Mouse (Mus musculus) kidney, embryonic 15.5 days (tissue): ENCODE data around the gene Ppfibp2. TPM values are rescaled to one million over a fixed set of nuclear protein-coding genes. Genes with fewer than 3 reads are reported as not detected.

Experiments
- ATAC-seq: fragments of 200-750 bp; cut with Nextera tagmentation; replicated peaks from 2 replicates; pipeline ENCODE4 v1.8.0; 2017; ENCODE audit warnings: moderate TSS enrichment; ENCODE audit not compliant: low FRiP score
- H3K27ac ChIP-seq: fragments of 300-500 bp; sonication (generic); 2 replicates; pipeline ENCODE4 v1.5.1; 2015; ENCODE audit warnings: mild to moderate bottlenecking, inconsistent platforms
- H3K27me3 ChIP-seq: fragments of 300-500 bp; sonication (generic); 2 replicates; pipeline ENCODE4 v1.6.1; 2015; ENCODE audit warnings: inconsistent platforms
- H3K36me3 ChIP-seq: fragments of 300-500 bp; sonication (generic); 2 replicates; pipeline ENCODE4 v1.6.1; 2015; ENCODE audit warnings: inconsistent platforms
- H3K4me1 ChIP-seq: fragments of 300-500 bp; sonication (generic); 2 replicates; pipeline ENCODE4 v1.6.1; 2015; ENCODE audit warnings: inconsistent platforms
- H3K4me2 ChIP-seq: fragments of 300-500 bp; sonication (generic); 2 replicates; pipeline ENCODE4 v1.6.1; 2015; ENCODE audit warnings: moderate library complexity, mild to moderate bottlenecking, inconsistent platforms
- H3K4me3 ChIP-seq: fragments of 300-500 bp; sonication (generic); replicated peaks from 2 replicates; pipeline ENCODE4 v1.5.1; 2015; ENCODE audit warnings: mild to moderate bottlenecking, inconsistent platforms
- H3K9ac ChIP-seq: fragments of 300-500 bp; sonication (generic); 2 replicates; pipeline ENCODE4 v1.6.1; 2015; ENCODE audit warnings: mild to moderate bottlenecking, inconsistent platforms
- H3K9me3 ChIP-seq: fragments of 300-500 bp; sonication (generic); replicated peaks from 2 replicates; pipeline ENCODE4 v1.6.1; 2016; ENCODE audit warnings: inconsistent platforms
- WGBS: fragments of 180-500 bp; shearing (Covaris S2); methylation state at CpG from one replicate; pipeline ENCODE4 v1.1.7; 2015; ENCODE audit warnings: mixed read lengths; 5-methylcytosine and 5-hydroxymethylcytosine counted together
- polyA plus RNA-seq: library from polyadenylated mRNA; unstranded; fragments of >200 nt; fragmentation: Nextera tagmentation; extraction: Ambion mirVana; gene quantifications from 2 replicates; pipeline ENCODE4 v1.2.1, GENCODE M21; 2015

Ppfibp2 gene
- polyA plus RNA-seq, 1 experiment from 2014 or later, result 5.6 TPM

GRCm38 (mm10) chr7:107592641-107593040 is 2.4 kb upstream of the Ppfibp2 start:
- Histone ChIP-seq H3K9ac (no peak overlapping the region), H3K9me3 (no peaks in the 10 kb centered on the region), H3K4me1 (peaks cover 15% of the 10 kb centered on the region), H3K4me3 (no peak overlapping the region), H3K4me2 (no peak overlapping the region), H3K27ac (no peak overlapping the region), H3K36me3 (peaks cover 12% of the 10 kb centered on the region), H3K27me3 (no peaks in the 10 kb centered on the region)
- no peak for ATAC-seq
- 49% methylated on average over 2 of the region's 2 CpGs for WGBS

- Histone ChIP-seq H3K27ac (peak overlapping the region; percentile 87; the same call in 1 of the 2 replicates), H3K4me3 (peak overlapping the region; percentile 55), H3K36me3 (peaks cover 12% of the 10 kb centered on the region), H3K9me3 (no peaks in the 10 kb centered on the region), H3K4me1 (peaks cover 15% of the 10 kb centered on the region), H3K9ac (no peak overlapping the region), H3K27me3 (no peaks in the 10 kb centered on the region), H3K4me2 (peak overlapping the region; percentile 83)
- WGBS, result 32% methylated on average over 7 of the region's 7 CpGs
- no peak for ATAC-seq
Observed at GRCm38 (mm10) chr7:107593904-107594303, 1.1 kb upstream of the Ppfibp2 start.

GRCm38 (mm10) chr7:107594325-107594856 is 616 bp upstream of the Ppfibp2 start:
- Histone ChIP-seq H3K27ac (peak overlapping the region; percentile 87), H3K9me3 (no peaks in the 10 kb centered on the region), H3K9ac (peak overlapping the region; percentile 48), H3K27me3 (no peaks in the 10 kb centered on the region), H3K4me2 (peak overlapping the region; percentile 83), H3K36me3 (peaks cover 12% of the 10 kb centered on the region), H3K4me1 (peaks cover 15% of the 10 kb centered on the region), H3K4me3 (peak overlapping the region; percentile 55)
- under 1% methylated on average over 16 of the region's 16 CpGs for WGBS
- ATAC-seq, result peak; percentile 57

GRCm38 (mm10) chr7:107595426-107595825 is 419 bp downstream of the Ppfibp2 start:
- Histone ChIP-seq H3K27ac (no peak overlapping the region), H3K27me3 (no peaks in the 10 kb centered on the region), H3K4me3 (peak overlapping the region; percentile 55), H3K4me2 (peak overlapping the region; percentile 83), H3K9me3 (no peaks in the 10 kb centered on the region), H3K36me3 (peaks cover 7% of the 10 kb centered on the region), H3K4me1 (peaks cover 15% of the 10 kb centered on the region), H3K9ac (peak overlapping the region; percentile 48)
- ATAC-seq, result no peak
- 12% methylated on average over 13 of the region's 13 CpGs for WGBS

- ATAC-seq, result no peak
- H3K36me3 ChIP-seq, result no peaks in the 10 kb centered on the region
- H3K9ac ChIP-seq, result no peak overlapping the region
Observed at GRCm38 (mm10) chr7:107596753-107597152, 1.7 kb downstream of the Ppfibp2 start.

GRCm38 (mm10) chr7:107597956-107598355 is 2.9 kb downstream of the Ppfibp2 start:
- ATAC-seq, result no peak
- Histone ChIP-seq H3K4me1 (peaks cover 18% of the 10 kb centered on the region), H3K4me3 (no peak overlapping the region), H3K27ac (no peak overlapping the region), H3K36me3 (no peaks in the 10 kb centered on the region), H3K9me3 (no peaks in the 10 kb centered on the region), H3K27me3 (no peaks in the 10 kb centered on the region), H3K9ac (no peak overlapping the region), H3K4me2 (no peak overlapping the region)
- 92% methylated on average over 3 of the region's 3 CpGs for WGBS

More at GRCm38 (mm10) chr7:107596753-107597152, 1.7 kb downstream of the Ppfibp2 start:
- no peaks in the 10 kb centered on the region for H3K9me3 ChIP-seq
- no peaks in the 10 kb centered on the region for H3K27me3 ChIP-seq
- no peak overlapping the region for H3K4me2 ChIP-seq
- no peak overlapping the region for H3K27ac ChIP-seq
- H3K4me1 ChIP-seq, result peaks cover 15% of the 10 kb centered on the region
- H3K4me3 ChIP-seq, result no peak overlapping the region

GRCm38 (mm10) chr7:107600651-107601050 is 5.6 kb downstream of the Ppfibp2 start:
- Histone ChIP-seq H3K9ac (no peak overlapping the region), H3K4me1 (peaks cover 6% of the 10 kb centered on the region), H3K27me3 (no peaks in the 10 kb centered on the region), H3K9me3 (no peaks in the 10 kb centered on the region), H3K36me3 (no peaks in the 10 kb centered on the region), H3K27ac (no peak overlapping the region), H3K4me2 (no peak overlapping the region), H3K4me3 (no peak overlapping the region)
- no peak for ATAC-seq
- WGBS, result 76% methylated on average over 5 of the region's 5 CpGs

- peak; percentile 46; the same call in 1 of the 2 replicates for ATAC-seq
- Histone ChIP-seq H3K27me3 (no peaks in the 10 kb centered on the region), H3K27ac (no peak overlapping the region), H3K4me1 (peaks cover 6% of the 10 kb centered on the region; the same call in 1 of the 2 replicates), H3K4me3 (no peak overlapping the region), H3K36me3 (no peaks in the 10 kb centered on the region), H3K9me3 (no peaks in the 10 kb centered on the region), H3K9ac (no peak overlapping the region), H3K4me2 (no peak overlapping the region)
- WGBS, result 63% methylated on average over 4 of the region's 4 CpGs
Observed at GRCm38 (mm10) chr7:107602505-107602904, 7.5 kb downstream of the Ppfibp2 start.

GRCm38 (mm10) chr7:107602913-107603312 is 7.9 kb downstream of the Ppfibp2 start:
- ATAC-seq, result peak; percentile 73
- H3K4me2 ChIP-seq, result no peak overlapping the region
- H3K27me3 ChIP-seq, result no peaks in the 10 kb centered on the region
- no peak overlapping the region for H3K27ac ChIP-seq
- no peak overlapping the region for H3K4me3 ChIP-seq
- H3K9me3 ChIP-seq, result no peaks in the 10 kb centered on the region
- peaks cover 6% of the 10 kb centered on the region; the same call in 1 of the 2 replicates for H3K4me1 ChIP-seq
- 42% methylated on average over 6 of the region's 6 CpGs for WGBS
- no peak overlapping the region for H3K9ac ChIP-seq
- H3K36me3 ChIP-seq, result no peaks in the 10 kb centered on the region

GRCm38 (mm10) chr7:107607766-107608165 is 12.8 kb downstream of the Ppfibp2 start:
- Histone ChIP-seq H3K27ac (no peak overlapping the region), H3K27me3 (no peaks in the 10 kb centered on the region)
- 81% methylated on average over 1 of the region's 1 CpGs for WGBS

GRCm38 (mm10) chr7:107609622-107610255 is 14.7 kb downstream of the Ppfibp2 start:
- Histone ChIP-seq H3K4me2 (no peak overlapping the region), H3K27me3 (no peaks in the 10 kb centered on the region), H3K9ac (no peak overlapping the region), H3K36me3 (no peaks in the 10 kb centered on the region), H3K27ac (no peak overlapping the region), H3K4me3 (no peak overlapping the region), H3K9me3 (no peaks in the 10 kb centered on the region), H3K4me1 (no peaks in the 10 kb centered on the region)
- WGBS, result 81% methylated on average over 2 of the region's 2 CpGs
- ATAC-seq, result no peak

More at GRCm38 (mm10) chr7:107607766-107608165, 12.8 kb downstream of the Ppfibp2 start:
- Histone ChIP-seq H3K4me1 (peaks cover 3% of the 10 kb centered on the region; the same call in 1 of the 2 replicates), H3K9ac (no peak overlapping the region), H3K4me3 (no peak overlapping the region), H3K9me3 (no peaks in the 10 kb centered on the region), H3K36me3 (no peaks in the 10 kb centered on the region), H3K4me2 (no peak overlapping the region)
- ATAC-seq, result no peak

GRCm38 (mm10) chr7:107610880-107611279 is 15.9 kb downstream of the Ppfibp2 start:
- WGBS, result 88% methylated on average over 5 of the region's 5 CpGs
- no peak overlapping the region for H3K4me2 ChIP-seq
- no peak overlapping the region for H3K4me3 ChIP-seq
- no peaks in the 10 kb centered on the region for H3K4me1 ChIP-seq
- H3K9ac ChIP-seq, result no peak overlapping the region
- no peaks in the 10 kb centered on the region for H3K9me3 ChIP-seq
- H3K27ac ChIP-seq, result no peak overlapping the region
- no peak for ATAC-seq
- no peaks in the 10 kb centered on the region for H3K27me3 ChIP-seq
- no peaks in the 10 kb centered on the region for H3K36me3 ChIP-seq
